Mouse (Mus musculus) CH12.LX (cell line): ENCODE data around the gene Fam189a2.

Experiments
- CTCF ChIP-seq, 2 experiments: IDR thresholded peaks in 1 of 2; conservative IDR thresholded peaks in 1 of 2; 2 replicates each; pipeline ENCODE4 v1.5.1; 2011 to 2012; ENCODE audit warnings: low read depth in 2 of 2, low read length in 2 of 2, improper control_type of control experiment in 1 of 2, inconsistent platforms in 1 of 2, mild to moderate bottlenecking in 1 of 2, moderate library complexity in 1 of 2
- MAX ChIP-seq: IDR thresholded peaks from 2 replicates; pipeline ENCODE4 v1.6.1; 2011; ENCODE audit warnings: low read length, improper control_type of control experiment
- NRF1 ChIP-seq: IDR thresholded peaks from 2 replicates; pipeline ENCODE4 v1.6.1; 2014; ENCODE audit warnings: low read depth, mild to moderate bottlenecking, inconsistent platforms, low read length, improper control_type of control experiment, moderate library complexity
- TCF12 ChIP-seq: IDR thresholded peaks from 2 replicates; pipeline ENCODE4 v1.6.1; 2014; ENCODE audit warnings: low read depth, mild to moderate bottlenecking, inconsistent platforms, low read length, improper control_type of control experiment

DNA sequence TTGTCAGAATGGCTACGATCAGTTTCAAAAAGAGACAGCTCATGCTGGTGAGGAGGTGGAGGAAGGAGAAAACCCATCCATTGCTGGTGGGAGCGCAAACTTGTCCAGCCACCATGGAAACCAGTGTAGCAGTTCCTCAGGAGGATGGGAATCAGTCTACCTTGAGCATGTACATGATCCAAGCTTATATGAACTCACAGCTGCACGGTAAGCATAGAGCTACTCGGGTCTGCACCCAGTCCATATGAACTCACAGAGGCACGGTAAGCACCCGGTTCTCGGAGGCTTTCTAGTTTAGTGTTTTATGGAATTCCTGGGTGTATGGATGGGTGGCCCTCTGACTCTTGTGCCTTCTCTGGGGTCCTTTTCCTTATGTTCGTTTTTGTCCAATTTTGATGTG, 18.3 kb downstream of the Fam189a2 start:
- TF ChIP-seq TCF12 (no peak), MAX (no peak), NRF1 (no peak), CTCF (conservative IDR thresholded peaks at IDR 0.05 in 1 of 2, IDR thresholded peaks at IDR 0.05 in 1 of 2; ENCODE audit: low read depth in 2 of 2, low read length in 2 of 2) (no peak)
